Mouse (Mus musculus): ENCODE results near the gene Iqce. TPM values are rescaled to one million over a fixed set of nuclear protein-coding genes. Genes with fewer than 3 reads are reported as not detected.

The Iqce gene
- polyA plus RNA-seq, 1 experiment from 2014 or later = 20.3 TPM

GRCm38 (mm10) chr5:140711040-140711439 lies 8.9 kb upstream of the Iqce start:
- peaks cover 6% of the 10 kb centered on the region for H3K4me1 ChIP-seq (replicated peaks; ENCODE audit: control insufficient read depth, insufficient read depth, low read length)
- DNase-seq (ENCODE audit: low spot score) (no peak), ATAC-seq (ENCODE audit: low FRiP score) (no peak)
- no peaks in the 10 kb centered on the region for H3K9me3 ChIP-seq (ENCODE audit: control insufficient read depth, low read length)
- WGBS = 85% methylated on average over 5 of the region's 5 CpGs
- H3K36me3 ChIP-seq (replicated peaks; ENCODE audit: control insufficient read depth, insufficient read depth) = peaks cover 72% of the 10 kb centered on the region
- H3K4me3 ChIP-seq (replicated peaks; ENCODE audit: low read length) = no peak overlapping the region
- no peak overlapping the region for H3K4me2 ChIP-seq (replicated peaks)
- no peak overlapping the region for H3K27ac ChIP-seq
- no peak overlapping the region for H3K9ac ChIP-seq
- H3K27me3 ChIP-seq (ENCODE audit: control insufficient read depth, insufficient read depth, low read length) = no peaks in the 10 kb centered on the region

GRCm38 (mm10) chr5:140710315-140710714 lies 8.1 kb upstream of the Iqce start:
- Histone ChIP-seq H3K4me1 (replicated peaks; ENCODE audit: control insufficient read depth, insufficient read depth, low read length) (peaks cover 13% of the 10 kb centered on the region), H3K36me3 (replicated peaks; ENCODE audit: control insufficient read depth, insufficient read depth) (peaks cover 64% of the 10 kb centered on the region), H3K27ac (no peak overlapping the region), H3K27me3 (ENCODE audit: control insufficient read depth, insufficient read depth, low read length) (no peaks in the 10 kb centered on the region), H3K9ac (no peak overlapping the region), H3K4me3 (replicated peaks; ENCODE audit: low read length) (no peak overlapping the region), H3K4me2 (replicated peaks) (no peak overlapping the region), H3K9me3 (ENCODE audit: control insufficient read depth, low read length) (no peaks in the 10 kb centered on the region)
- DNase-seq (ENCODE audit: low spot score) = no peak
- ATAC-seq (ENCODE audit: low FRiP score) = no peak
- 90% methylated on average over 6 of the region's 6 CpGs for WGBS

- no peak for DNase-seq (ENCODE audit: low spot score)
- H3K27me3 ChIP-seq (ENCODE audit: control insufficient read depth, insufficient read depth, low read length) = no peaks in the 10 kb centered on the region
- H3K4me1 ChIP-seq (replicated peaks; ENCODE audit: control insufficient read depth, insufficient read depth, low read length) = peaks cover 31% of the 10 kb centered on the region
- no peak for ATAC-seq (ENCODE audit: low FRiP score)
- 65% methylated on average over 7 of the region's 7 CpGs for WGBS
- H3K4me2 ChIP-seq (replicated peaks) = peak overlapping the region; percentile 86
- H3K9me3 ChIP-seq (ENCODE audit: control insufficient read depth, low read length) = no peaks in the 10 kb centered on the region
- peak overlapping the region; percentile 76 for H3K4me3 ChIP-seq (replicated peaks; ENCODE audit: low read length)
- peak overlapping the region; percentile 89 for H3K9ac ChIP-seq
- H3K27ac ChIP-seq = peak overlapping the region; percentile 89
- peaks cover 18% of the 10 kb centered on the region for H3K36me3 ChIP-seq (replicated peaks; ENCODE audit: control insufficient read depth, insufficient read depth)
Observed at GRCm38 (mm10) chr5:140705501-140706171, 3.5 kb upstream of the Iqce start.

GRCm38 (mm10) chr5:140704378-140705251 lies 2.4 kb upstream of the Iqce start, which contains the start of gene Brat1:
Gene Brat1 (plus strand): TSS chr5:140705011.
- H3K9me3 ChIP-seq (ENCODE audit: control insufficient read depth, low read length) = no peaks in the 10 kb centered on the region

GRCm38 (mm10) chr5:140703480-140704377 lies 1.6 kb upstream of the Iqce start:
- WGBS = 41% methylated on average over 17 of the region's 17 CpGs
- H3K9ac ChIP-seq = no peak overlapping the region

More at GRCm38 (mm10) chr5:140704378-140705251, 2.4 kb upstream of the Iqce start, which contains the start of gene Brat1:
- H3K27me3 ChIP-seq (ENCODE audit: control insufficient read depth, insufficient read depth, low read length) = no peaks in the 10 kb centered on the region
- WGBS = under 1% methylated on average over 69 of the region's 69 CpGs
- H3K36me3 ChIP-seq (replicated peaks; ENCODE audit: control insufficient read depth, insufficient read depth) = peaks cover 8% of the 10 kb centered on the region
- H3K27ac ChIP-seq = peak within 1 kb of the TSS; percentile 89
- peak within 1 kb of the TSS; percentile 89 for H3K9ac ChIP-seq
- peak; percentile 94 for ATAC-seq (ENCODE audit: low FRiP score)
- peaks cover 33% of the 10 kb centered on the region for H3K4me1 ChIP-seq (replicated peaks; ENCODE audit: control insufficient read depth, insufficient read depth, low read length)
- peak; percentile 99 for DNase-seq (ENCODE audit: low spot score)
- peak within 1 kb of the TSS; percentile 86 for H3K4me2 ChIP-seq (replicated peaks)
- peak within 1 kb of the TSS; percentile 76 for H3K4me3 ChIP-seq (replicated peaks; ENCODE audit: low read length)

GRCm38 (mm10) chr5:140702618-140703175 lies 519 bp upstream of the Iqce start:
- Histone ChIP-seq H3K36me3 (replicated peaks; ENCODE audit: control insufficient read depth, insufficient read depth) (peaks cover 13% of the 10 kb centered on the region; the same call in 1 of the 2 replicates), H3K27ac (peak overlapping the region; percentile 86; the same call in 1 of the 2 replicates), H3K9ac (peak overlapping the region; percentile 78), H3K4me2 (replicated peaks) (peak overlapping the region; percentile 87), H3K4me3 (replicated peaks; ENCODE audit: low read length) (peak overlapping the region; percentile 64), H3K4me1 (replicated peaks; ENCODE audit: control insufficient read depth, insufficient read depth, low read length) (peaks cover 33% of the 10 kb centered on the region), H3K27me3 (ENCODE audit: control insufficient read depth, insufficient read depth, low read length) (no peaks in the 10 kb centered on the region), H3K9me3 (ENCODE audit: control insufficient read depth, low read length) (no peaks in the 10 kb centered on the region)
- DNase-seq (ENCODE audit: low spot score) (no peak), ATAC-seq (ENCODE audit: low FRiP score) (no peak)
- 56% methylated on average over 19 of the region's 19 CpGs for WGBS

More at GRCm38 (mm10) chr5:140703480-140704377, 1.6 kb upstream of the Iqce start:
- Histone ChIP-seq H3K4me1 (replicated peaks; ENCODE audit: control insufficient read depth, insufficient read depth, low read length) (peaks cover 33% of the 10 kb centered on the region), H3K9me3 (ENCODE audit: control insufficient read depth, low read length) (no peaks in the 10 kb centered on the region), H3K27me3 (ENCODE audit: control insufficient read depth, insufficient read depth, low read length) (no peaks in the 10 kb centered on the region), H3K27ac (peak overlapping the region; percentile 89), H3K36me3 (replicated peaks; ENCODE audit: control insufficient read depth, insufficient read depth) (peaks cover 13% of the 10 kb centered on the region), H3K4me3 (replicated peaks; ENCODE audit: low read length) (peak overlapping the region; percentile 76), H3K4me2 (replicated peaks) (peak overlapping the region; percentile 48)
- ATAC-seq (ENCODE audit: low FRiP score) (no peak), DNase-seq (ENCODE audit: low spot score) (no peak)

GRCm38 (mm10) chr5:140701661-140702060 lies 517 bp downstream of the Iqce start:
- no peaks in the 10 kb centered on the region for H3K27me3 ChIP-seq (ENCODE audit: control insufficient read depth, insufficient read depth, low read length)
- ATAC-seq (ENCODE audit: low FRiP score) = peak; percentile 2
- no peaks in the 10 kb centered on the region for H3K9me3 ChIP-seq (ENCODE audit: control insufficient read depth, low read length)
- peak overlapping the region; percentile 64 for H3K4me3 ChIP-seq (replicated peaks; ENCODE audit: low read length)
- peak overlapping the region; percentile 86 for H3K27ac ChIP-seq
- WGBS = under 1% methylated on average over 25 of the region's 25 CpGs
- no peak for DNase-seq (ENCODE audit: low spot score)
- peaks cover 17% of the 10 kb centered on the region for H3K36me3 ChIP-seq (replicated peaks; ENCODE audit: control insufficient read depth, insufficient read depth)
- H3K4me1 ChIP-seq (replicated peaks; ENCODE audit: control insufficient read depth, insufficient read depth, low read length) = peaks cover 30% of the 10 kb centered on the region
- H3K4me2 ChIP-seq (replicated peaks) = peak overlapping the region; percentile 87
- H3K9ac ChIP-seq = peak overlapping the region; percentile 78

GRCm38 (mm10) chr5:140699776-140700175 lies 2.4 kb downstream of the Iqce start:
- H3K4me1 ChIP-seq (replicated peaks; ENCODE audit: control insufficient read depth, insufficient read depth, low read length) = peaks cover 19% of the 10 kb centered on the region
- H3K36me3 ChIP-seq (replicated peaks; ENCODE audit: control insufficient read depth, insufficient read depth) = peaks cover 30% of the 10 kb centered on the region
- no peak overlapping the region for H3K27ac ChIP-seq
- H3K9ac ChIP-seq = no peak overlapping the region
- no peaks in the 10 kb centered on the region for H3K9me3 ChIP-seq (ENCODE audit: control insufficient read depth, low read length)
- no peaks in the 10 kb centered on the region for H3K27me3 ChIP-seq (ENCODE audit: control insufficient read depth, insufficient read depth, low read length)
- ATAC-seq (ENCODE audit: low FRiP score) = no peak
- no peak overlapping the region for H3K4me3 ChIP-seq (replicated peaks; ENCODE audit: low read length)
- H3K4me2 ChIP-seq (replicated peaks) = no peak overlapping the region
- DNase-seq (ENCODE audit: low spot score) = no peak
- WGBS = 82% methylated on average over 9 of the region's 9 CpGs
